32 mouse cellular contexts compared by ENCODE assay signal in the genomic region with DNA sequence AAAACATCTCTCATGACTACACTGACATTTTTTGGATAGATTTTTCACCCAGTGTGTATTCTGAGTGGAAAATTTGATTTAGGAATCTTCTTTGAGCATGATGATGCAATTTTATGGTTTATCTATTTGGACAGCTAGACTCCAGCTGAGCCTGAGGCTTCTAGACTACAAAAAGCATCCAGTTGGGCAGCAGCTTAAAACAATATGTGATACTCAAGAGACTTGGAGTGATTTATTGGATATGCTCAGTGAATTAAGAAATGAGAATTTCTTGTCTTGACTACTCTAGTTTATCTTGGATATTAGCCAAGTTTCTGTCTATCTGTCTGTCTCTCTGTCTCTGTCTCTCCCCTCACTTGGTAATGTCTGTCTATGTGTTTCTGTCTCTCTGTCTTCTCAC.
DNase-seq lines count a peak whose midpoint lies in the region; ATAC-seq and TF ChIP-seq lines count a peak whose summit lies in the region.
"Had no signal": no experiment of that assay in that cellular context is flagged by ENCODE, and none has a peak within 500 bp of the region (broad histone marks: within the 10 kb centered on the region; RNA-seq: fewer than 3 reads in every experiment).

No protein-coding gene starts in this region.

- ATAC-seq in forebrain, embryonic 14.5 days, result peak; percentile 9; the same call in 1 of the 2 replicates
- ATAC-seq in forebrain, embryonic 16.5 days, result no peak
- ATAC-seq in hindbrain, postnatal 0 days, result no peak
- ATAC-seq in hindbrain, embryonic 13.5 days (ENCODE audit: low FRiP score), result no peak
- ATAC-seq: lung, postnatal 0 days had no signal

- H3K4me2 ChIP-seq in forebrain, embryonic 14.5 days (ENCODE audit: low read length), result no peak overlapping the region
- H3K4me2 ChIP-seq in forebrain, embryonic 16.5 days (ENCODE audit: low read length), result no peak overlapping the region
- H3K4me2 ChIP-seq in hindbrain, postnatal 0 days (ENCODE audit: low read depth, low read length), result no peak overlapping the region
- no peak overlapping the region for H3K4me2 ChIP-seq in hindbrain, embryonic 13.5 days
- H3K4me2 ChIP-seq: embryonic facial prominence, embryonic 12.5 days; forebrain, embryonic 12.5 days; hindbrain, embryonic 15.5 days; kidney, embryonic 15.5 days; limb, embryonic 13.5 days; liver, embryonic 13.5 days; midbrain, embryonic 12.5 days had no signal

- H3K4me1 ChIP-seq in forebrain, embryonic 14.5 days (ENCODE audit: control insufficient read depth, insufficient read depth, low read length), result peaks cover 11% of the 10 kb centered on the region
- peaks cover 15% of the 10 kb centered on the region for H3K4me1 ChIP-seq in forebrain, embryonic 16.5 days (replicated peaks; ENCODE audit: control insufficient read depth, insufficient read depth, low read length)
- H3K4me1 ChIP-seq in hindbrain, postnatal 0 days (ENCODE audit: insufficient read depth, low read length), result no peaks in the 10 kb centered on the region
- peaks cover 12% of the 10 kb centered on the region for H3K4me1 ChIP-seq in hindbrain, embryonic 13.5 days (replicated peaks)
- H3K4me1 ChIP-seq in embryonic fibroblast, embryonic 13.5 days (ENCODE audit: control insufficient read depth, insufficient read depth, low read length), result peaks cover 4% of the 10 kb centered on the region; the same call in 1 of the 2 replicates
- H3K4me1 ChIP-seq: hindbrain, embryonic 15.5 days; liver, embryonic 13.5 days; megakaryocyte, embryonic 14.5 days had no signal

- H3K36me3 ChIP-seq in forebrain, embryonic 14.5 days (ENCODE audit: control insufficient read depth, insufficient read depth, low read length), result no peaks in the 10 kb centered on the region
- no peaks in the 10 kb centered on the region for H3K36me3 ChIP-seq in forebrain, embryonic 16.5 days (ENCODE audit: control insufficient read depth, insufficient read depth)
- no peaks in the 10 kb centered on the region for H3K36me3 ChIP-seq in hindbrain, postnatal 0 days (ENCODE audit: insufficient read depth, low read length)
- no peaks in the 10 kb centered on the region for H3K36me3 ChIP-seq in hindbrain, embryonic 13.5 days
- H3K36me3 ChIP-seq: embryonic facial prominence, embryonic 12.5 days; forebrain, embryonic 12.5 days; hindbrain, embryonic 15.5 days; kidney, embryonic 15.5 days; limb, embryonic 13.5 days; liver, embryonic 13.5 days; midbrain, embryonic 12.5 days had no signal

- TF ChIP-seq POLR2A in embryonic fibroblast, embryonic 13.5 days (IDR thresholded peaks at IDR 0.05; ENCODE audit: low read depth, low read length), result no peak

- H3K27ac ChIP-seq in forebrain, embryonic 14.5 days (ENCODE audit: low read depth, low read length), result no peak overlapping the region
- H3K27ac ChIP-seq in forebrain, embryonic 16.5 days (ENCODE audit: low read length), result no peak overlapping the region
- H3K27ac ChIP-seq in hindbrain, postnatal 0 days, result no peak overlapping the region
- H3K27ac ChIP-seq in hindbrain, embryonic 13.5 days, result no peak overlapping the region
- peak overlapping the region; percentile 40 for H3K27ac ChIP-seq in embryonic fibroblast, embryonic 13.5 days (ENCODE audit: insufficient read depth, low read length)
- H3K27ac ChIP-seq: embryonic facial prominence, embryonic 12.5 days; forebrain, embryonic 12.5 days; hindbrain, embryonic 15.5 days; limb, embryonic 13.5 days; liver, embryonic 13.5 days; midbrain, embryonic 12.5 days; stomach, postnatal 0 days had no signal

- no peak for DNase-seq in forebrain, embryonic 14.5 days (ENCODE audit: low spot score)
- DNase-seq in hindbrain, postnatal 0 days (ENCODE audit: low spot score), result peak; percentile 10
- DNase-seq in 3T3-L1 (ENCODE audit: low read depth, low spot score), result peak; percentile 47
- no peak for DNase-seq in urinary bladder, postnatal 10 days (ENCODE audit: low spot score)
- DNase-seq: adrenal gland, postnatal 36 days; cerebellum, adult 18-20 months; cerebellum, postnatal 14 days; gastrocnemius, postnatal 14 days; heart, postnatal 14 days; kidney, adult 18-20 months; kidney, postnatal 25 days; liver, embryonic 13.5 days; lung, adult 18-20 months; lung, postnatal 4 days; right cerebral cortex, adult 18-20 months; right cerebral cortex, postnatal 4 days; thymus, adult 2 months; thymus, postnatal 36 days had no signal

- no peaks in the 10 kb centered on the region for H3K27me3 ChIP-seq in forebrain, embryonic 14.5 days (replicated peaks; ENCODE audit: control insufficient read depth, insufficient read depth, low read length)
- H3K27me3 ChIP-seq in forebrain, embryonic 16.5 days (replicated peaks; ENCODE audit: control insufficient read depth, insufficient read depth, low read length), result no peaks in the 10 kb centered on the region
- H3K27me3 ChIP-seq in hindbrain, postnatal 0 days (ENCODE audit: insufficient read depth, low read length), result no peaks in the 10 kb centered on the region
- H3K27me3 ChIP-seq in hindbrain, embryonic 13.5 days, result no peaks in the 10 kb centered on the region
- H3K27me3 ChIP-seq: embryonic facial prominence, embryonic 12.5 days; forebrain, embryonic 12.5 days; hindbrain, embryonic 15.5 days; kidney, embryonic 15.5 days; limb, embryonic 13.5 days; liver, embryonic 13.5 days; megakaryocyte, embryonic 14.5 days; midbrain, embryonic 12.5 days had no signal

- TF ChIP-seq CTCF in hindbrain, postnatal 0 days (IDR thresholded peaks at IDR 0.05; ENCODE audit: low read depth), result no peak
- no peak for TF ChIP-seq CTCF in embryonic fibroblast, embryonic 13.5 days (IDR thresholded peaks at IDR 0.05; ENCODE audit: borderline replicate concordance, insufficient read depth, low read length)

- no peaks in the 10 kb centered on the region for H3K9me3 ChIP-seq in forebrain, embryonic 14.5 days (replicated peaks; ENCODE audit: control insufficient read depth, low read length)
- no peaks in the 10 kb centered on the region for H3K9me3 ChIP-seq in forebrain, embryonic 16.5 days (ENCODE audit: control insufficient read depth, low read length)
- H3K9me3 ChIP-seq in hindbrain, postnatal 0 days (ENCODE audit: low read length), result no peaks in the 10 kb centered on the region
- H3K9me3 ChIP-seq in hindbrain, embryonic 13.5 days, result no peaks in the 10 kb centered on the region
- H3K9me3 ChIP-seq: embryonic facial prominence, embryonic 12.5 days; forebrain, embryonic 12.5 days; hindbrain, embryonic 15.5 days; kidney, embryonic 15.5 days; limb, embryonic 13.5 days; liver, embryonic 13.5 days; megakaryocyte, embryonic 14.5 days; midbrain, embryonic 12.5 days had no signal

- H3K4me3 ChIP-seq in forebrain, embryonic 14.5 days (ENCODE audit: low read depth, low read length), result no peak overlapping the region
- H3K4me3 ChIP-seq in forebrain, embryonic 16.5 days (replicated peaks; ENCODE audit: low read length), result no peak overlapping the region
- H3K4me3 ChIP-seq in hindbrain, postnatal 0 days (ENCODE audit: low read length), result no peak overlapping the region
- no peak overlapping the region for H3K4me3 ChIP-seq in hindbrain, embryonic 13.5 days
- no peak overlapping the region for H3K4me3 ChIP-seq in embryonic fibroblast, embryonic 13.5 days (ENCODE audit: insufficient read depth, low read length)
- H3K4me3 ChIP-seq: embryonic facial prominence, embryonic 12.5 days; erythroblast, embryonic 14.5 days; forebrain, embryonic 12.5 days; hindbrain, embryonic 15.5 days; kidney, embryonic 15.5 days; limb, embryonic 13.5 days; liver, embryonic 13.5 days; megakaryocyte, embryonic 14.5 days; midbrain, embryonic 12.5 days; myocyte had no signal

- H3K9ac ChIP-seq in forebrain, embryonic 14.5 days (ENCODE audit: low read length), result no peak overlapping the region
- H3K9ac ChIP-seq in forebrain, embryonic 16.5 days (replicated peaks; ENCODE audit: low read depth, low read length), result no peak overlapping the region
- H3K9ac ChIP-seq in hindbrain, postnatal 0 days (replicated peaks; ENCODE audit: low read length), result no peak overlapping the region
- H3K9ac ChIP-seq in hindbrain, embryonic 13.5 days, result no peak overlapping the region
- H3K9ac ChIP-seq: embryonic facial prominence, embryonic 12.5 days; forebrain, embryonic 12.5 days; hindbrain, embryonic 15.5 days; kidney, embryonic 15.5 days; limb, embryonic 13.5 days; liver, embryonic 13.5 days; midbrain, embryonic 12.5 days had no signal

Comparison
In these comparisons a context has a peak if more than half of its experiments do, and no peak if none do; other contexts are left out.
1. DNase-seq: peak in hindbrain, postnatal 0 days (single experiment) and 3T3-L1 (single experiment); none in forebrain, embryonic 14.5 days (single experiment) and urinary bladder, postnatal 10 days (single experiment).